Mouse (Mus musculus): ENCODE measurements around the gene Tmem221. TPM values are rescaled to one million over a fixed set of nuclear protein-coding genes. Genes with fewer than 3 reads are reported as not detected.

Gene Tmem221
- polyA plus RNA-seq (2011; ENCODE audit: insufficient read depth, insufficient read length, low replicate concordance, missing spikeins) = 0.81 and 2.5 TPM in 2 replicates

GRCm38 (mm10) chr8:71558071-71558957 lies at the start of gene Tmem221:
TSS of gene Tmem221 (minus strand) at chr8:71558871.
- TF ChIP-seq CTCF (IDR thresholded peaks at IDR 0.05; ENCODE audit: control insufficient read depth, insufficient read depth, low read length) (peak; percentile 17; the same call in 1 of the 2 replicates), POLR2A (IDR thresholded peaks at IDR 0.05; ENCODE audit: borderline replicate concordance, control insufficient read depth, low read depth, low read length) (no peak; the same call in 1 of the 2 replicates)
- Histone ChIP-seq H3K27ac (ENCODE audit: control insufficient read depth, insufficient read depth, low read depth, low read length, poor library complexity) (peak within 1 kb of the TSS; percentile 46), H3K4me1 (ENCODE audit: control insufficient read depth, insufficient read depth, low read length) (no peaks in the 10 kb centered on the region), H3K4me3 (replicated peaks; ENCODE audit: control insufficient read depth, low read depth, low read length) (peak within 1 kb of the TSS; percentile 52)
- 5% methylated on average over 70 of the region's 70 CpGs for WGBS

GRCm38 (mm10) chr8:71604021-71604420 lies 45.4 kb upstream of the Tmem221 start:
- 75% methylated on average over 7 of the region's 7 CpGs for WGBS
- no peak overlapping the region for H3K4me3 ChIP-seq (replicated peaks; ENCODE audit: control insufficient read depth, low read depth, low read length)
- H3K27ac ChIP-seq (ENCODE audit: control insufficient read depth, insufficient read depth, low read depth, low read length, poor library complexity) = no peak overlapping the region
- TF ChIP-seq POLR2A (IDR thresholded peaks at IDR 0.05; ENCODE audit: borderline replicate concordance, control insufficient read depth, low read depth, low read length) (no peak), CTCF (IDR thresholded peaks at IDR 0.05; ENCODE audit: control insufficient read depth, insufficient read depth, low read length) (no peak)
- H3K4me1 ChIP-seq (ENCODE audit: control insufficient read depth, insufficient read depth, low read length) = no peaks in the 10 kb centered on the region

GRCm38 (mm10) chr8:71602666-71603334 lies 44.1 kb upstream of the Tmem221 start:
- no peak for TF ChIP-seq POLR2A (IDR thresholded peaks at IDR 0.05; ENCODE audit: borderline replicate concordance, control insufficient read depth, low read depth, low read length)
- no peak for TF ChIP-seq CTCF (IDR thresholded peaks at IDR 0.05; ENCODE audit: control insufficient read depth, insufficient read depth, low read length)
- Histone ChIP-seq H3K27ac (ENCODE audit: control insufficient read depth, insufficient read depth, low read depth, low read length, poor library complexity) (no peak overlapping the region; the same call in 1 of the 2 replicates), H3K4me1 (ENCODE audit: control insufficient read depth, insufficient read depth, low read length) (no peaks in the 10 kb centered on the region), H3K4me3 (replicated peaks; ENCODE audit: control insufficient read depth, low read depth, low read length) (no peak overlapping the region)
- WGBS = 17% methylated on average over 32 of the region's 32 CpGs

GRCm38 (mm10) chr8:71601939-71602665 lies 43.4 kb upstream of the Tmem221 start:
- Histone ChIP-seq H3K4me3 (replicated peaks; ENCODE audit: control insufficient read depth, low read depth, low read length) (no peak overlapping the region), H3K27ac (ENCODE audit: control insufficient read depth, insufficient read depth, low read depth, low read length, poor library complexity) (no peak overlapping the region; the same call in 1 of the 2 replicates), H3K4me1 (ENCODE audit: control insufficient read depth, insufficient read depth, low read length) (no peaks in the 10 kb centered on the region; the same call in 1 of the 2 replicates)
- TF ChIP-seq POLR2A (IDR thresholded peaks at IDR 0.05; ENCODE audit: borderline replicate concordance, control insufficient read depth, low read depth, low read length) (no peak), CTCF (IDR thresholded peaks at IDR 0.05; ENCODE audit: control insufficient read depth, insufficient read depth, low read length) (no peak)
- 5% methylated on average over 65 of the region's 65 CpGs for WGBS

- peaks cover 7% of the 10 kb centered on the region for H3K4me1 ChIP-seq (ENCODE audit: control insufficient read depth, insufficient read depth, low read length)
- no peak overlapping the region for H3K27ac ChIP-seq (ENCODE audit: control insufficient read depth, insufficient read depth, low read depth, low read length, poor library complexity)
- TF ChIP-seq CTCF (IDR thresholded peaks at IDR 0.05; ENCODE audit: control insufficient read depth, insufficient read depth, low read length) (no peak), POLR2A (IDR thresholded peaks at IDR 0.05; ENCODE audit: borderline replicate concordance, control insufficient read depth, low read depth, low read length) (no peak)
- 84% methylated on average over 5 of the region's 5 CpGs for WGBS
- H3K4me3 ChIP-seq (replicated peaks; ENCODE audit: control insufficient read depth, low read depth, low read length) = peak overlapping the region; percentile 19
These were observed 40.2 kb upstream of the Tmem221 start for GRCm38 (mm10) chr8:71598841-71599240.

- TF ChIP-seq POLR2A (IDR thresholded peaks at IDR 0.05; ENCODE audit: borderline replicate concordance, control insufficient read depth, low read depth, low read length) (no peak), CTCF (IDR thresholded peaks at IDR 0.05; ENCODE audit: control insufficient read depth, insufficient read depth, low read length) (no peak)
- H3K4me3 ChIP-seq (replicated peaks; ENCODE audit: control insufficient read depth, low read depth, low read length) = peak overlapping the region; percentile 52
- H3K27ac ChIP-seq (ENCODE audit: control insufficient read depth, insufficient read depth, low read depth, low read length, poor library complexity) = peak overlapping the region; percentile 79; the same call in 1 of the 2 replicates
- H3K4me1 ChIP-seq (ENCODE audit: control insufficient read depth, insufficient read depth, low read length) = peaks cover 10% of the 10 kb centered on the region
These were observed 39.7 kb upstream of the Tmem221 start for GRCm38 (mm10) chr8:71598375-71598774.

- H3K27ac ChIP-seq (ENCODE audit: control insufficient read depth, insufficient read depth, low read depth, low read length, poor library complexity) = peak within 1 kb of the TSS; percentile 79
- no peak for TF ChIP-seq CTCF (IDR thresholded peaks at IDR 0.05; ENCODE audit: control insufficient read depth, insufficient read depth, low read length)
- TF ChIP-seq POLR2A (IDR thresholded peaks at IDR 0.05; ENCODE audit: borderline replicate concordance, control insufficient read depth, low read depth, low read length) = peak; percentile 56; the same call in 1 of the 2 replicates
- H3K4me1 ChIP-seq (ENCODE audit: control insufficient read depth, insufficient read depth, low read length) = peaks cover 10% of the 10 kb centered on the region
- WGBS = 65% methylated on average over 3 of the region's 3 CpGs
- H3K4me3 ChIP-seq (replicated peaks; ENCODE audit: control insufficient read depth, low read depth, low read length) = peak within 1 kb of the TSS; percentile 52
These were observed 38.8 kb upstream of the Tmem221 start, which contains the start of gene Fam129c for GRCm38 (mm10) chr8:71597451-71597850. TSS of gene Fam129c (plus strand) at chr8:71597648.
